Mouse (Mus musculus) forebrain, embryonic 14.5 days (tissue): Measurements from ENCODE around the gene Kirrel3. TPM values are rescaled to one million over a fixed set of nuclear protein-coding genes. Genes with fewer than 3 reads are reported as not detected.
A peak's percentile ranks its signal among the peaks of the same experiment; 100 is the strongest.

Experiments used
- ATAC-seq: fragments of 200-750 bp; cut with Nextera tagmentation; 2 replicates; pipeline ENCODE4 v1.8.0; 2017; ENCODE audit warnings: mild to moderate bottlenecking, moderate library complexity
- DNase-seq: peaks from one replicate; pipeline ENCODE4 v3.0.0-alpha.2; 2015; ENCODE audit warnings: low spot score
- H3K27ac ChIP-seq: fragments of 300-500 bp; sonication (generic); 2 replicates; pipeline ENCODE4 v1.5.1; 2014; ENCODE audit warnings: low read depth, mild to moderate bottlenecking, control low read depth, low read length, moderate library complexity
- H3K27me3 ChIP-seq: fragments of 300-500 bp; sonication (generic); replicated peaks from 2 replicates; pipeline ENCODE4 v1.6.1; 2014; ENCODE audit warnings: low read length, control low read depth, mixed read lengths; ENCODE audit not compliant: control insufficient read depth, insufficient read depth
- H3K36me3 ChIP-seq: fragments of 300-500 bp; sonication (generic); 2 replicates; pipeline ENCODE4 v1.6.1; 2014; ENCODE audit warnings: low read length, control low read depth; ENCODE audit not compliant: control insufficient read depth, insufficient read depth
- H3K4me1 ChIP-seq: fragments of 300-500 bp; sonication (generic); 2 replicates; pipeline ENCODE4 v1.6.1; 2014; ENCODE audit warnings: antibody characterized with exemption, low read length, control low read depth; ENCODE audit not compliant: control insufficient read depth, insufficient read depth
- H3K4me2 ChIP-seq: fragments of 300-500 bp; sonication (generic); 2 replicates; pipeline ENCODE4 v1.6.1; 2014; ENCODE audit warnings: mild to moderate bottlenecking, control low read depth, low read length
- H3K4me3 ChIP-seq: fragments of 300-500 bp; sonication (generic); 2 replicates; pipeline ENCODE4 v1.5.1; 2014; ENCODE audit warnings: low read depth, low read length, control low read depth
- H3K9ac ChIP-seq: fragments of 300-500 bp; sonication (generic); 2 replicates; pipeline ENCODE4 v1.6.1; 2014; ENCODE audit warnings: mild to moderate bottlenecking, low read length, control low read depth, moderate library complexity
- H3K9me3 ChIP-seq: fragments of 300-500 bp; sonication (generic); replicated peaks from 2 replicates; pipeline ENCODE4 v1.6.1; 2016; ENCODE audit warnings: low read length, control low read depth, mixed read lengths; ENCODE audit not compliant: control insufficient read depth
- WGBS: fragments of 180-500 bp; shearing (Covaris S2); extraction: QIAGEN DNeasy Blood & Tissue Kit; methylation state at CpG from one replicate; pipeline ENCODE4 v1.1.7; 2014; 5-methylcytosine and 5-hydroxymethylcytosine counted together
- polyA plus RNA-seq: library from polyadenylated mRNA; unstranded; fragments of >200 nt; fragmentation: Nextera tagmentation; extraction: Ambion mirVana; gene quantifications from 2 replicates; pipeline ENCODE4 v1.2.1, GENCODE M21; 2014

Kirrel3 gene
- polyA plus RNA-seq, 1 experiment from 2014 or later = 31.0 TPM

DNA sequence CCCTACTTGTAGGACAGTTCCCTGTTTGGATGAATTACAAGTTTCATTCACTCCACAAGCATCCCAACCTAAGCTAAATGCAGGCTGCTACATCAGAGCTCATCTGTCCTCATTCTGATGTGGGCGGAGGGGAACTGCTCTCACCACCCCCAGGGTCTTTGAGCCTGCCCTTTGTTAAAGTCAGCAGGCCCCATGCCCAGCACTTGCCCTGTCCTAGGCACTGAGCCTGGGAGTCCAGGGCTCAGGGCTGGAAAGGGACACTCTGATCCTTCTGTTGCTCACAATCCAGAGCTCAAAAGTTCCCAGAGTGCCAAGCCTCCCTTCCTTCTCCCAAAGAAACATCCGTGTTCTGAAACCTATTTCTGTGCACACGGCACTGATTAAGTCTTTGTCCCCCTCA lies 422.3 kb downstream of the Kirrel3 start:
- 56% methylated on average over 3 of the region's 3 CpGs for WGBS
- H3K36me3 ChIP-seq = no peaks in the 10 kb centered on the region
- no peak overlapping the region for H3K9ac ChIP-seq
- no peak overlapping the region for H3K4me3 ChIP-seq
- no peak for DNase-seq
- no peak overlapping the region for H3K27ac ChIP-seq
- H3K9me3 ChIP-seq = no peaks in the 10 kb centered on the region
- H3K27me3 ChIP-seq = no peaks in the 10 kb centered on the region
- no peaks in the 10 kb centered on the region for H3K4me1 ChIP-seq
- no peak for ATAC-seq
- H3K4me2 ChIP-seq = no peak overlapping the region

DNA sequence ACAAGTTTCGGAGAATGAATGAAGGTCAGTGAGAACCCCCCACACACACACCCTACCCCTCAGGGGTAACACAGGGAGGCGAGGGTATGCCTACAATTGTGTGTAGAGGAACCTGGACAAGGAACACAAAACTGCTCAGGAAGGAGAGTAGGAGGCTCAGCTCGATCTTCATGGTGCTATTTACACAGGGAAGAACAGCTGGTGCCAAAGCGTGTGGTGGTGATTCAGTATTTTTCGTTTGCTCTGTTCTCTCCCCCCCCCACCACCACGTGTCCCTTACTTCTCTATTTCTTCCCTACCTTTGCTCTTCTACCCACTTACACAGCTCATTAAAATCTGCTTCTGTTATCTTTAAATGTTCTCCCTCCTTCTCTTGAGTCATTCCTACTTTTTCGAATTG lies 426.1 kb downstream of the Kirrel3 start:
- 79% methylated on average over 7 of the region's 7 CpGs for WGBS
- no peaks in the 10 kb centered on the region for H3K4me1 ChIP-seq
- no peak overlapping the region for H3K4me2 ChIP-seq
- H3K9me3 ChIP-seq = no peaks in the 10 kb centered on the region
- H3K27ac ChIP-seq = no peak overlapping the region
- no peak overlapping the region for H3K9ac ChIP-seq
- DNase-seq (no peak), ATAC-seq (no peak)
- no peak overlapping the region for H3K4me3 ChIP-seq
- no peaks in the 10 kb centered on the region for H3K27me3 ChIP-seq
- H3K36me3 ChIP-seq = no peaks in the 10 kb centered on the region

DNA sequence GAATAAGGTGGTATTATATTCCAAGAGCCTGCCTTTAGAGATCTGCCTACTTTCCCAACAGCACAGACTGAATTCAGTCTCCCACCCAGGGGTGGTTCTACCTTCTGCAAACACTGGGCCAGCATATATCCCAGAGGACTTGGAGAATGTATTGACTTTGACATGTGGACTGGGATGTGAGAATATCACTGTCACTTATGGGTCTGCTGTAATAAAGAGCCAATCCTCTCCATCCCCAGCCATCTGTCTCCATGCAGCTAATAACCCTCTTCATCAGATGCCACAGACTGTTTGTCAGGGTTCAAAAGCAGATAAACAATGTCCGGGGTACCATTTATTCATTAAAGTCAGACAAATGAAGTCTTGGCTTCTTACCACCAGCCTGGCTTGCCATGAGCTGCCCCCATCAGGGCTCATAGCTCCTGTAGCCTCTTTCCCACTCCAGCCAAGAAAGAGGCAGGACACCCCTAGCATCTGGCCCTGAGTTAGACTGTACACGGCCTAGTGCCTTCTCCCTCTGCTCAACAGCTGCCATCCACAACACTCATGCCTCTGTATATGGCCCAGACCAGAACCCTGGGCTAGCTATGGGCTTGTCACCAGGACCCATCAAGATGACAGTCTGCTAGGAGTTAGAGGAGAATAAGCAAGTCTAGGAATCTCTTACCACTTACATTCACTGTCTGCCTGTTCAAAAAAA lies 426.7 kb downstream of the Kirrel3 start:
- Histone ChIP-seq H3K4me2 (no peak overlapping the region), H3K36me3 (no peaks in the 10 kb centered on the region), H3K27ac (no peak overlapping the region), H3K27me3 (no peaks in the 10 kb centered on the region), H3K9ac (no peak overlapping the region), H3K4me3 (no peak overlapping the region), H3K4me1 (no peaks in the 10 kb centered on the region), H3K9me3 (no peaks in the 10 kb centered on the region)
- ATAC-seq (peak; percentile 70; the same call in 1 of the 2 replicates), DNase-seq (peak; percentile 29)
- 65% methylated on average over 2 of the region's 2 CpGs for WGBS

DNA sequence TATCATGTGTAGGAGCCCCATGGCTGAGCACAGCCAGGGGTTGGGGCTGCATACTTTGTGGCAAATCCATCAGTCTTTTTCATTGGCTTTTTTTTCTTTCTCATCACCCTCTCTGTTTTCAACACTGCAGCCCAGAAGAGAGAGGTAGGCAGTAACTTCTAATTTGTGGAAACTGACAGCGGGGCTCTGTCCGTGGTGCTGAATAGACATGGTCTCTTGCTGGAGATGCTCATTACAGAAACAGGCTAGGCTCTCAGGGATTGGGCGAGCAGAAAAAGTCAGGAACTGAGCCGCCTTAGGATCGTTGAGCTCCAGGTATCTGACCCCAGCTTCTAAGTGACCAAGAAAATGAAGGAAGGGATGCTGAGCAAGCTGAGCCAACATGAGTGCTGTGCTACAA lies 427.3 kb downstream of the Kirrel3 start:
- Histone ChIP-seq H3K4me1 (no peaks in the 10 kb centered on the region), H3K27ac (no peak overlapping the region), H3K9me3 (no peaks in the 10 kb centered on the region), H3K36me3 (no peaks in the 10 kb centered on the region), H3K4me2 (no peak overlapping the region), H3K9ac (no peak overlapping the region), H3K4me3 (no peak overlapping the region), H3K27me3 (no peaks in the 10 kb centered on the region)
- ATAC-seq (peak; percentile 18; the same call in 1 of the 2 replicates), DNase-seq (peak; percentile 46)
- 11% methylated on average over 5 of the region's 5 CpGs for WGBS

DNA sequence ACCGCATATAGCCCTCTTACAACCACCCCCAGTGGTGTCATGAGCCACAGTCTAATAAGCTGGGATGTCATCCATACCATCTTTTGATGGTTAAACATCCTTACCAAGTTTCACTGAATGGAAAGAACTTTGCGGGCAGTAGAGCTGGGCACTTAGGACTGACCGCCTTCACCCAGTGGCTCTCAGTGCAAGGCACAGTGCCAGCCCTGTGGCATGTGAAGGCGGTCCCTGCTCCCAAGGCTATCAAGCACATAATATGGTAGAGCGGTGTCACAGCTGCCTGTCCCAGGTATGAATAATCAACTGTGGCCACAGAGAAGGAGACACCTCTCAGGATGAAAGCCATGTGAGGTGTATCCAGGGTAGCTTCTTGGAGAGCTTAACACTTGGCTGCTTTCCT lies 433.3 kb downstream of the Kirrel3 start:
- WGBS = 93% methylated on average over 5 of the region's 5 CpGs
- Histone ChIP-seq H3K9ac (no peak overlapping the region), H3K9me3 (no peaks in the 10 kb centered on the region), H3K27ac (no peak overlapping the region), H3K4me3 (no peak overlapping the region), H3K4me1 (peaks cover 9% of the 10 kb centered on the region), H3K4me2 (no peak overlapping the region), H3K27me3 (no peaks in the 10 kb centered on the region), H3K36me3 (no peaks in the 10 kb centered on the region)
- ATAC-seq (no peak), DNase-seq (no peak)

DNA sequence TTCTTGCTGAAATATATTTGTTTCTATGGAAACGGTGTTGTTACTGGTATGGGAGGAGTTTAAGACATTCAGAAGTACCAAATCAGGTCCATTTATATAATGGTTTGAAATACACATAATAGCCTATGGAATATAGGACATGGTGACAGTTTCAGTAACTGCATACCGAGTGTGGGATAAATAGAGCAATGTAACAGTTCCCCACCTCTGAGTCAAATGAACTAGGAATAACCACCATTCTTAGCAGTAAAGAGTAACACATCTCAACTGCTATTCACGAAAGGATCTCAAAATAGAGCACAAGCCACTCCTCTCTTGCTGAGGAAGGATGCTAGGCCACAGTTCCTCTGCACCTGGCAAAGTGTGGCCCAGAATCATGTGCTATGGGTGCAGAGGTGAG lies 434.4 kb downstream of the Kirrel3 start:
- H3K4me1 ChIP-seq = peaks cover 13% of the 10 kb centered on the region
- no peak overlapping the region for H3K9ac ChIP-seq
- no peaks in the 10 kb centered on the region for H3K9me3 ChIP-seq
- ATAC-seq = no peak
- H3K4me3 ChIP-seq = no peak overlapping the region
- H3K27me3 ChIP-seq = no peaks in the 10 kb centered on the region
- H3K27ac ChIP-seq = no peak overlapping the region
- 85% methylated on average over 3 of the region's 3 CpGs for WGBS
- DNase-seq = no peak
- no peaks in the 10 kb centered on the region for H3K36me3 ChIP-seq
- no peak overlapping the region for H3K4me2 ChIP-seq

DNA sequence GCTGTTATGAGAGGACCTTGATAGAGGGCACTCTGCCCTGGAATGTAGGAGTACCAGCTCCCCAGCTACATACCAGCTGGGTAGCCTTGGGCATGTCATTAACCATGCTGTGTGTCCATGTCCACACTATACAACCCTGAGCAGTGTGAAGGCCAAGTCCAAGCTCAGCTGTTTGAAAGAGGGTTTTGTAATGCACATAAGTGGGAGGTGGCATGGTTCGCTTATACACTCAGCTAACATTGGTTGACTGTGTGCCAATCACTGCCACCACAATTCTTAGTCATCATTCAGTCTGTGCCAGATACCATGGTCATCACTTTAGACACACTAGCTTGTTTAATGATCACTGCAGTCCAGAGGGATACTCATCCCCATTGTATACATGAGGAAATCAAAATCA lies 436.2 kb downstream of the Kirrel3 start:
- peak; percentile 24 for DNase-seq
- Histone ChIP-seq H3K36me3 (no peaks in the 10 kb centered on the region), H3K9ac (no peak overlapping the region), H3K9me3 (no peaks in the 10 kb centered on the region), H3K4me3 (no peak overlapping the region), H3K27me3 (no peaks in the 10 kb centered on the region), H3K4me1 (peaks cover 13% of the 10 kb centered on the region), H3K4me2 (no peak overlapping the region), H3K27ac (no peak overlapping the region)
- ATAC-seq = no peak
- 56% methylated on average over 1 of the region's 1 CpGs for WGBS

DNA sequence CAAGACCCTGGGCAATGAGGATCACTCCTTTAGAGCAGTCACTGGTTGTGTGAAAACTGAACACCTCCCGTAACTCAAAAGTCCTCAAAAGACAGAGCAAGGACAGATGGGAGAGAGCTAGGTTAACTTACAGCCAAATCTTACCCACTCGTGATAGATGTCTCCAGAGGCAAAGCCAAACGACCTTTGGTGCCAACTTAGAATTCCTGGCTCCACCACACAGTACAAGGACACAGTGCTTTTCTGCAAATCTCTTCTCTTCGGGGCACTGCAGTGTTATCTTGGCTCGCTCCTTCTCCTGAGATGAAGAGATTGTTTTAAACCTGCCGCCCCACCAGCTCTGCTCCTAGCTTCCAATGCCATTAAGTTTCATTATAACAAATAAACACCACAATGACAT lies 437.0 kb downstream of the Kirrel3 start:
- peaks cover 13% of the 10 kb centered on the region for H3K4me1 ChIP-seq
- H3K9me3 ChIP-seq = no peaks in the 10 kb centered on the region
- ATAC-seq (no peak), DNase-seq (no peak)
- no peak overlapping the region for H3K9ac ChIP-seq
- no peak overlapping the region for H3K4me3 ChIP-seq
- no peaks in the 10 kb centered on the region for H3K36me3 ChIP-seq
- no peaks in the 10 kb centered on the region for H3K27me3 ChIP-seq
- H3K27ac ChIP-seq = 0 out of 2 replicates have a peak overlapping the region, but pooled peaks have one; percentile 23
- 73% methylated on average over 6 of the region's 6 CpGs for WGBS
- H3K4me2 ChIP-seq = no peak overlapping the region

DNA sequence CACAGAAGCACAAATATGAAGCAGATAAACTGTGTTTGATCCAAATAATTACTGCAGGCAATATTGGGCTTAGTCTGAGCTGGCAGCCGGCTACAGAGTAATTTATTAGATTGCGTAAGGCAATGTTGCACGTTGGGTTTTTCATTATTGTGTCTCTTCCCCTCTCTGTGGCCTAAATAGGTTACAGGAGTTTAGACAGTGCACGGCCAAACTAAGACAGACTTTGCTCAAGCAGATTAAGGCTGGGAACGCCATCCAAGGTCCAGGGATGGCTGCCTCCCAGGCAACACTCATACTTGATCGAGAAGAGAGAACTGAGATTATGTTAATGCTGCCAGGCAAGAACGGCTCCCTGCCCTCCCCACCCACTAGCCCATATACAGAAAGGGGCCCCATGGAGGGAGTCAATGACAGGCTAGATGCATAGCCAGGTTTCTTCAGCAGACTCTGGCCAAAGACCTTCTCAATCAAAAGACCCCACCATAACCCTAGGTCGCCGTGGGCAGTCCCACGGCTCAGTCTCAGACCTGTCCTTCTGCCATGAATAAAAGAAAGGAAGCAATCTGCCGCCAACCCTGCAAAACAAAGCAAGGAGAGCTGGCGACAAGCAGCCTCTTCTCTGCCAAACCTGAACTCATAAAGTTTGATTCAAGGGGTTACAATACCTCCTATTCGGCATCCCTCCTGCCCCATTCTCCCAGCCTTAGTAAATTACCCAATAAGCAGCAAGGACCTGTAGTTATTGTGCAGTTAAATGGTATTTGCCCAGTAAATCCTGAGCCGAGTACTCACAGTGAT lies 437.6 kb downstream of the Kirrel3 start:
- no peak overlapping the region for H3K4me2 ChIP-seq
- DNase-seq (peak; percentile 80), ATAC-seq (peak; percentile 65)
- H3K27ac ChIP-seq = 0 out of 2 replicates have a peak overlapping the region, but pooled peaks have one; percentile 23
- H3K4me3 ChIP-seq = no peak overlapping the region
- 34% methylated on average over 14 of the region's 14 CpGs for WGBS
- H3K36me3 ChIP-seq = no peaks in the 10 kb centered on the region
- no peaks in the 10 kb centered on the region for H3K9me3 ChIP-seq
- no peaks in the 10 kb centered on the region for H3K27me3 ChIP-seq
- no peak overlapping the region for H3K9ac ChIP-seq
- H3K4me1 ChIP-seq = peaks cover 13% of the 10 kb centered on the region
